Mouse (Mus musculus) MEL (cell line): ENCODE data around the gene Sbno2.

Experiments
- GATA1 ChIP-seq: IDR thresholded peaks from 2 replicates; pipeline ENCODE4 v1.6.1; 2011; ENCODE audit warnings: low read depth, low read length, improper control_type of control experiment
- POLR2A ChIP-seq, 2 experiments: IDR thresholded peaks; 2 replicates each; pipeline ENCODE4 v1.6.1; 2011 to 2012; ENCODE audit warnings: low read length in 2 of 2, mild to moderate bottlenecking in 2 of 2, control low read depth in 1 of 2, improper control_type of control experiment in 1 of 2, low read depth in 1 of 2, moderate library complexity in 1 of 2; ENCODE audit not compliant: control insufficient read depth in 1 of 2, insufficient read depth in 1 of 2, poor library complexity in 1 of 2

DNA sequence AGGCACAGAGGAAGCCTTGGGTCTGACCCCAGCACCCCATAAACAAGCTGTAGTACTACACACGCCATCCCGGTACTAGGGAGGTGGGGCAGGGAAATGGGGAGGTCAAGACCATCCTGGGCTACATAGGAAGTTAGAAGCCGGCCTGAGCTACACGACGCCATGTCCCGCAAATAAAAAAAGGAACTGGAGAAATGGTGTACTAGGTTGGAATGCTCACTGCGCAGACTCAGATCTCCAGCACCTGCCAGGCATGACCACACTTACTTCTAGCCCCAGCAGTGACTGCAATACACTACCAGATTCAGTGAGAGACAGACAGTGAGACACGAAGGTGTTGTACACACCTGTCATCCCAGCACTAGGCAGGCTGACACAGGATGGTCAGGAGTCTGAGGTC lies 17.9 kb downstream of the Sbno2 start:
- TF ChIP-seq POLR2A (IDR thresholded peaks at IDR 0.05; ENCODE audit: control insufficient read depth in 1 of 2, insufficient read depth in 1 of 2, low read depth in 1 of 2, low read length in 2 of 2, poor library complexity in 1 of 2): no peak
- TF ChIP-seq GATA1: no peak
